Mouse (Mus musculus): ENCODE measurements at regions not wholly inside any gene's neighbourhood (a gene's known extent, or its start where the extent isn't known, plus 50 kb on each side); places are given as distances from the start of the nearest gene placed in this dataset.

GRCm38 (mm10) chr2:180854349-180855004 lies 66.3 kb downstream of the Ythdf1 start:
- Histone ChIP-seq H3K36me3 (peaks cover 9% of the 10 kb centered on the region; the same call in 1 of the 2 replicates), H3K27me3 (ENCODE audit: low read depth, poor library complexity, severe bottlenecking) (peaks cover 18% of the 10 kb centered on the region; the same call in 1 of the 2 replicates), H3K4me3 (peak overlapping the region; percentile 49), H3K27ac (replicated peaks) (peak overlapping the region; percentile 86), H3K4me1 (peaks cover 43% of the 10 kb centered on the region), H3K9me3 (replicated peaks) (no peaks in the 10 kb centered on the region)
- WGBS = 2% methylated on average over 8 of the region's 8 CpGs
- no peak for DNase-seq (ENCODE audit: low spot score)

- no peaks in the 10 kb centered on the region for H3K4me1 ChIP-seq
- H3K4me3 ChIP-seq = no peak overlapping the region
- no peak overlapping the region for H3K27ac ChIP-seq (replicated peaks)
- peaks cover 9% of the 10 kb centered on the region; the same call in 1 of the 2 replicates for H3K36me3 ChIP-seq
- WGBS = 83% methylated on average over 8 of the region's 8 CpGs
- no peaks in the 10 kb centered on the region for H3K27me3 ChIP-seq (ENCODE audit: low read depth, poor library complexity, severe bottlenecking)
- DNase-seq (ENCODE audit: low spot score) = no peak
- no peaks in the 10 kb centered on the region for H3K9me3 ChIP-seq (replicated peaks)
Observed at GRCm38 (mm10) chr2:180847497-180847896, 70.8 kb upstream of the Bhlhe23 start.

GRCm38 (mm10) chr2:180845011-180845410 lies 68.3 kb upstream of the Bhlhe23 start:
- H3K4me3 ChIP-seq = no peak overlapping the region
- WGBS = 42% methylated on average over 5 of the region's 5 CpGs
- no peaks in the 10 kb centered on the region for H3K4me1 ChIP-seq
- H3K9me3 ChIP-seq (replicated peaks) = no peaks in the 10 kb centered on the region
- DNase-seq (ENCODE audit: low spot score) = no peak
- H3K27me3 ChIP-seq (ENCODE audit: low read depth, poor library complexity, severe bottlenecking) = no peaks in the 10 kb centered on the region
- H3K27ac ChIP-seq (replicated peaks) = no peak overlapping the region
- H3K36me3 ChIP-seq = peaks cover 11% of the 10 kb centered on the region

- H3K27ac ChIP-seq (replicated peaks) = no peak overlapping the region
- H3K9me3 ChIP-seq (replicated peaks) = no peaks in the 10 kb centered on the region
- 86% methylated on average over 2 of the region's 2 CpGs for WGBS
- no peaks in the 10 kb centered on the region for H3K4me1 ChIP-seq
- peaks cover 11% of the 10 kb centered on the region for H3K36me3 ChIP-seq
- H3K27me3 ChIP-seq (ENCODE audit: low read depth, poor library complexity, severe bottlenecking) = no peaks in the 10 kb centered on the region
- DNase-seq (ENCODE audit: low spot score) = no peak
- H3K4me3 ChIP-seq = no peak overlapping the region
Observed at GRCm38 (mm10) chr2:180843669-180844068, 67.0 kb upstream of the Bhlhe23 start.

GRCm38 (mm10) chr2:180839126-180839525 lies 62.4 kb upstream of the Bhlhe23 start:
- H3K27ac ChIP-seq (replicated peaks) = no peak overlapping the region
- H3K4me1 ChIP-seq = peaks cover 28% of the 10 kb centered on the region
- no peak overlapping the region for H3K4me3 ChIP-seq
- WGBS = 87% methylated on average over 4 of the region's 4 CpGs
- peaks cover 17% of the 10 kb centered on the region for H3K36me3 ChIP-seq
- H3K27me3 ChIP-seq (ENCODE audit: low read depth, poor library complexity, severe bottlenecking) = no peaks in the 10 kb centered on the region
- no peak for DNase-seq (ENCODE audit: low spot score)
- H3K9me3 ChIP-seq (replicated peaks) = no peaks in the 10 kb centered on the region

- Histone ChIP-seq H3K36me3 (peaks cover 17% of the 10 kb centered on the region), H3K27me3 (ENCODE audit: low read depth, poor library complexity, severe bottlenecking) (no peaks in the 10 kb centered on the region), H3K4me1 (peaks cover 29% of the 10 kb centered on the region), H3K4me3 (no peak overlapping the region), H3K9me3 (replicated peaks) (no peaks in the 10 kb centered on the region), H3K27ac (replicated peaks) (no peak overlapping the region)
- no peak for DNase-seq (ENCODE audit: low spot score)
- 76% methylated on average over 3 of the region's 3 CpGs for WGBS
Observed at GRCm38 (mm10) chr2:180837996-180838395, 61.3 kb upstream of the Bhlhe23 start.

- Histone ChIP-seq H3K27ac (replicated peaks) (no peak overlapping the region), H3K4me3 (no peak overlapping the region), H3K4me1 (peaks cover 29% of the 10 kb centered on the region), H3K9me3 (replicated peaks) (no peaks in the 10 kb centered on the region), H3K27me3 (ENCODE audit: low read depth, poor library complexity, severe bottlenecking) (no peaks in the 10 kb centered on the region), H3K36me3 (peaks cover 17% of the 10 kb centered on the region)
- 81% methylated on average over 9 of the region's 9 CpGs for WGBS
- DNase-seq (ENCODE audit: low spot score) = no peak
Observed at GRCm38 (mm10) chr2:180837318-180837920, 60.7 kb upstream of the Bhlhe23 start.

GRCm38 (mm10) chr2:180835936-180836602 lies 59.4 kb upstream of the Bhlhe23 start:
- Histone ChIP-seq H3K27ac (replicated peaks) (no peak overlapping the region), H3K4me3 (no peak overlapping the region), H3K4me1 (peaks cover 29% of the 10 kb centered on the region), H3K9me3 (replicated peaks) (no peaks in the 10 kb centered on the region), H3K27me3 (ENCODE audit: low read depth, poor library complexity, severe bottlenecking) (no peaks in the 10 kb centered on the region), H3K36me3 (peaks cover 14% of the 10 kb centered on the region)
- WGBS = 72% methylated on average over 6 of the region's 6 CpGs
- no peak for DNase-seq (ENCODE audit: low spot score)

GRCm38 (mm10) chr2:180832711-180833110 lies 56.0 kb upstream of the Bhlhe23 start:
- no peak for DNase-seq (ENCODE audit: low spot score)
- Histone ChIP-seq H3K4me3 (no peak overlapping the region), H3K4me1 (peaks cover 31% of the 10 kb centered on the region), H3K27me3 (ENCODE audit: low read depth, poor library complexity, severe bottlenecking) (no peaks in the 10 kb centered on the region), H3K36me3 (0 out of 2 replicates have a peak, but pooled peaks cover 6% of the 10 kb centered on the region), H3K9me3 (replicated peaks) (no peaks in the 10 kb centered on the region), H3K27ac (replicated peaks) (no peak overlapping the region)
- WGBS = 85% methylated on average over 7 of the region's 7 CpGs

- DNase-seq (ENCODE audit: low spot score) = no peak
- no peak overlapping the region for H3K27ac ChIP-seq (replicated peaks)
- H3K36me3 ChIP-seq = no peaks in the 10 kb centered on the region
- peaks cover 28% of the 10 kb centered on the region for H3K4me1 ChIP-seq
- H3K27me3 ChIP-seq (ENCODE audit: low read depth, poor library complexity, severe bottlenecking) = no peaks in the 10 kb centered on the region
- H3K4me3 ChIP-seq = no peak overlapping the region
- 79% methylated on average over 2 of the region's 2 CpGs for WGBS
- H3K9me3 ChIP-seq (replicated peaks) = no peaks in the 10 kb centered on the region
Observed at GRCm38 (mm10) chr2:180830607-180831006, 53.9 kb upstream of the Bhlhe23 start.

GRCm38 (mm10) chr2:180828086-180828485 lies 51.4 kb upstream of the Bhlhe23 start:
- Histone ChIP-seq H3K4me3 (no peak overlapping the region), H3K27ac (replicated peaks) (no peak overlapping the region), H3K27me3 (ENCODE audit: low read depth, poor library complexity, severe bottlenecking) (no peaks in the 10 kb centered on the region), H3K4me1 (peaks cover 22% of the 10 kb centered on the region), H3K36me3 (no peaks in the 10 kb centered on the region), H3K9me3 (replicated peaks) (no peaks in the 10 kb centered on the region)
- no peak for DNase-seq (ENCODE audit: low spot score)
- WGBS = 76% methylated on average over 2 of the region's 2 CpGs

- no peak overlapping the region for H3K4me3 ChIP-seq
- H3K9me3 ChIP-seq (replicated peaks) = no peaks in the 10 kb centered on the region
- no peak for DNase-seq (ENCODE audit: low spot score)
- no peaks in the 10 kb centered on the region for H3K36me3 ChIP-seq
- 0 out of 2 replicates have a peak overlapping the region, but pooled peaks have one; percentile 33 for H3K27ac ChIP-seq (replicated peaks)
- WGBS = 87% methylated on average over 1 of the region's 1 CpGs
- peaks cover 26% of the 10 kb centered on the region for H3K4me1 ChIP-seq
- H3K27me3 ChIP-seq (ENCODE audit: low read depth, poor library complexity, severe bottlenecking) = no peaks in the 10 kb centered on the region
Observed at GRCm38 (mm10) chr2:180826742-180827141, 50.0 kb upstream of the Bhlhe23 start.
